Mouse (Mus musculus) heart, postnatal 25 days (tissue): ENCODE data around the gene Olfr1089. TPM values are rescaled to one million over a fixed set of nuclear protein-coding genes. Genes with fewer than 3 reads are reported as not detected.

ENCODE experiments used
- DNase-seq: peaks from one replicate; pipeline ENCODE4 v3.0.0; 2022; ENCODE audit warnings: low spot score
- intact Hi-C: fragments of 180-260 bp; cut with DNase I; formaldehyde crosslinking; loops from one replicate; pipeline ENCODE4 v1.15.1; 2025
- total RNA-seq, 2 experiments: library from RNA; stranded (reverse); gene quantifications; 2 replicates each; pipeline ENCODE4 v1.2.3; 2021

The Olfr1089 gene
- not detected for total RNA-seq

GRCm38 (mm10) chr2:86733601-86734000 lies at the start of gene Olfr1089:
Olfr1089 (minus strand) TSS chr2:86733701.
- intact Hi-C loops = no loop called here
- no peak for DNase-seq

- intact Hi-C loops = no loop called here
- no peak for DNase-seq
These were observed 48.7 kb upstream of the Olfr1089 start, which contains the start of gene Olfr1093 for GRCm38 (mm10) chr2:86782179-86782578. Olfr1093 (plus strand) TSS chr2:86782479.

- intact Hi-C loops = no loop called here
- no peak for DNase-seq
These were observed 27.5 kb upstream of the Olfr1089 start for GRCm38 (mm10) chr2:86761050-86761449.

GRCm38 (mm10) chr2:86758893-86759292 lies 25.4 kb upstream of the Olfr1089 start, which contains the start of gene Olfr1090:
Olfr1090 (minus strand) TSS chr2:86758993.
- intact Hi-C loops = no loop called here

GRCm38 (mm10) chr2:86698295-86698694 lies 35.2 kb downstream of the Olfr1089 start, which contains the start of gene Olfr1087:
Olfr1087 (minus strand) TSS chr2:86698395.
- DNase-seq = no peak
- intact Hi-C loops = no loop called here

More at GRCm38 (mm10) chr2:86758893-86759292, 25.4 kb upstream of the Olfr1089 start, which contains the start of gene Olfr1090:
- DNase-seq = no peak

Other genes starting within 250 kb of the Olfr1089 start
- gene Olfr228, start 246.3 kb downstream of the Olfr1089 start, total RNA-seq = not detected
- gene Olfr1076, start 225.2 kb downstream of the Olfr1089 start, total RNA-seq = not detected
- gene Olfr1079, start 191.2 kb downstream of the Olfr1089 start, total RNA-seq = not detected
- not detected for gene Olfr1080, start 175.5 kb downstream of the Olfr1089 start, total RNA-seq
- not detected for gene Olfr1082, start 134.7 kb downstream of the Olfr1089 start, total RNA-seq
- not detected for gene Olfr1084, start 94.0 kb downstream of the Olfr1089 start, total RNA-seq
- gene Olfr1085, start 71.7 kb downstream of the Olfr1089 start, total RNA-seq = not detected
- not detected for gene Olfr1086, start 53.6 kb downstream of the Olfr1089 start, total RNA-seq
- not detected for gene Olfr1087, start 35.3 kb downstream of the Olfr1089 start, total RNA-seq
- not detected for gene Olfr1090, start 25.3 kb upstream of the Olfr1089 start, total RNA-seq
- gene Olfr1093, start 48.8 kb upstream of the Olfr1089 start, total RNA-seq = not detected
- not detected for gene Olfr141, start 76.3 kb upstream of the Olfr1089 start, total RNA-seq
- not detected for gene Olfr1094, start 91.0 kb upstream of the Olfr1089 start, total RNA-seq
- not detected for gene Olfr1095, start 118.0 kb upstream of the Olfr1089 start, total RNA-seq
- not detected for gene Gm13723, start 141.1 kb upstream of the Olfr1089 start, total RNA-seq
- not detected for gene Olfr1097, start 158.5 kb upstream of the Olfr1089 start, total RNA-seq
- gene Olfr1098, start 190.8 kb upstream of the Olfr1089 start, total RNA-seq = not detected
- not detected for gene Olfr1099, start 227.0 kb upstream of the Olfr1089 start, total RNA-seq
- gene Olfr1100, start 246.3 kb upstream of the Olfr1089 start, total RNA-seq = not detected